Mouse (Mus musculus) small intestine, adult 2 months (tissue): ENCODE data around the gene Cluap1.

ENCODE experiments used
- CTCF ChIP-seq: fragments of 200-500 bp; IDR thresholded peaks from 2 replicates; pipeline ENCODE4 v1.5.1; 2012; ENCODE audit warnings: low read depth, mild to moderate bottlenecking, control low read depth, inconsistent platforms, low read length, moderate library complexity, mixed read lengths; ENCODE audit not compliant: insufficient replicate concordance, insufficient read length; ENCODE audit errors: extremely low read depth
- POLR2A ChIP-seq: fragments of 200-500 bp; IDR thresholded peaks from 2 replicates; pipeline ENCODE4 v1.6.1; 2012; ENCODE audit warnings: low read depth, mild to moderate bottlenecking, control low read depth, inconsistent platforms, low read length, moderate library complexity

DNA sequence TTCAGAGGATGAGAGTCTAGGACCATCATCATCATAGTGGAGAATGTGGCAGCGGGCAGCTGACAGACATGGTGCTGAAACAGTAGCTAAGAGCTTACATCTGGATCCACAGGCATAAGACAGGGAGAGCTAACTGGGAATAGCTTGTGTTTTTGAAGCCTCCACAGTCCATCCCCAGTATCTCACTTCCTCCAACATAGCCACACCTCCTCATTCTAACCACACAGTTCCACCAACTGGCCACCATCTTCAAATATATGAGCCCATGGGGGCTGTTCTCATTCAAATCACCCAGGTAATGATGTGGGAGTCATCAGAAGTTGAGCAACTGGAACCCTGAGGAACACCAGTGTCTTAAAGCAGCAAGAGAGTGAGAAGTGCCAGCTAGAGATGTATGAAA lies 42.5 kb downstream of the Cluap1 start:
- TF ChIP-seq CTCF (no peak), POLR2A (no peak)
